Mouse (Mus musculus): ENCODE measurements around the gene Ssbp1. TPM values are rescaled to one million over a fixed set of nuclear protein-coding genes. Genes with fewer than 3 reads are reported as not detected.

Gene Ssbp1
- polyA plus RNA-seq, 1 experiment from 2014 or later = 71.1 TPM

Other genes with a start within 250 kb of the Ssbp1 start
- gene Agk, start 146.2 kb upstream of the Ssbp1 start, polyA plus RNA-seq (2018) = 7.7 to 13.1 TPM (median 12.4 TPM) in 3 replicates
- 0.63 to 1.2 TPM (median 1.1 TPM) in 3 replicates for gene E330009J07Rik, start 35.2 kb upstream of the Ssbp1 start, polyA plus RNA-seq (2018)
- not detected in 3 replicates for gene Wee2, start 32.3 kb upstream of the Ssbp1 start, polyA plus RNA-seq (2018)
- not detected in 3 replicates for gene Tas2r137, start 19.9 kb downstream of the Ssbp1 start, polyA plus RNA-seq (2018)
- not detected in 3 replicates for gene Tas2r108, start 22.2 kb downstream of the Ssbp1 start, polyA plus RNA-seq (2018)
- gene Prss37, start 48.2 kb downstream of the Ssbp1 start, polyA plus RNA-seq (2018) = not detected in 3 replicates
- gene Olfr461, start 83.7 kb downstream of the Ssbp1 start, polyA plus RNA-seq (2018) = not detected in 3 replicates
- not detected in 3 replicates for gene Olfr460, start 98.1 kb downstream of the Ssbp1 start, polyA plus RNA-seq (2018)
- gene Clec5a, start 114.5 kb downstream of the Ssbp1 start, polyA plus RNA-seq (2018) = 34.8 to 46.5 TPM (median 43.4 TPM) in 3 replicates
- gene Tas2r138, start 142.0 kb downstream of the Ssbp1 start, polyA plus RNA-seq (2018) = not detected in 3 replicates
- 0.11 TPM in 1 of 3 replicates, not detected in the others for gene Mgam, start 157.5 kb downstream of the Ssbp1 start, polyA plus RNA-seq (2018)